Mouse (Mus musculus) left cerebral cortex, postnatal 36 days (tissue): ENCODE measurements around the gene Fasl. TPM values are rescaled to one million over a fixed set of nuclear protein-coding genes. Genes with fewer than 3 reads are reported as not detected.

ENCODE experiments used
- DNase-seq, 2 experiments: peaks; one replicate each; pipeline ENCODE4 v3.0.0; 2021 to 2022; ENCODE audit warnings: low spot score in 2 of 2, mixed read lengths in 1 of 2
- intact Hi-C: fragments of 180-260 bp; cut with DNase I; formaldehyde crosslinking; loops from one replicate; pipeline ENCODE4 v1.15.1; 2025
- total RNA-seq, 2 experiments: library from RNA; stranded (reverse); gene quantifications; 2 replicates each; pipeline ENCODE4 v1.2.3; 2021

Gene Fasl
- total RNA-seq, 2 experiments from 2014 or later = not detected

DNA sequence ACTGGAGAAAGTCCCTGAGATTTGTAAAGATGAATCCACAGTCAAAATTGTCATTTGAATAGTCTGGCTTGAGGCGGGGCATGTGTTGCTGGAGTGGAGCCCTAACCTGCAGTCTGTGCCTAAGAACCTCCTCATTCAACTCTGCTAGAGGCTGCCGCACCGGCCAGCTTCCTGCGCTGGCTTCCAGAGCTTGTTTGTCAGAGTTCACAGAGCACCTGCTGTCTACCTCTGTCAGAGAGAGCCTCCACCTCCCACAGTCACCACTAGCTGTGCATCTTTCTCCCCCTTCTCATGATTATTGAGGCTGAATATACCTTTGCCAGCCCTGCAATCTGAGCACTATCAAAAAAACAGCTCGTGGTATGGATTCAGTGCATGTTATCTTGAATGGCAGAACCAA, 22.4 kb downstream of the Fasl start:
- intact Hi-C loops = no loop called here

DNA sequence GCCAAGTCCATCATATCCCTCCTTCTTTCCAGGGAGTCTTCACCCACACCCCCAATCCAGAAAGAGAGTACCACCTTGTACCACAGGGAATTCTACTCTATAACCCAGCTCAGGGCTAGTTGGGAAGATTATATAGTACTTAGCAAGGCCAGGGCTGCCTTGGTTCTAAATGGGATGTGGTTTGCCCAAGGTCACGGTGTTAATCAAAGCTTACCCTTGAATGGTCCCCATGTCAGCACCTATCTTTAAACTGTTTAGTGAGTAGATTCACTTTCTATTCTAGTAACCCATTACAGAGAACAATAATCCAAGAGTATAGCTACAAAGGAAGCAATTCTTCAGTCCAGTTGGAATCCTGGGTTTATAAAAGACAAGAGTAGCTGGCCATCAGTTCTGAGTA, 23.3 kb downstream of the Fasl start:
- no peak for DNase-seq
- intact Hi-C loops = no loop called here

More for the DNA sequence above, 22.4 kb downstream of the Fasl start:
- DNase-seq = no peak

DNA sequence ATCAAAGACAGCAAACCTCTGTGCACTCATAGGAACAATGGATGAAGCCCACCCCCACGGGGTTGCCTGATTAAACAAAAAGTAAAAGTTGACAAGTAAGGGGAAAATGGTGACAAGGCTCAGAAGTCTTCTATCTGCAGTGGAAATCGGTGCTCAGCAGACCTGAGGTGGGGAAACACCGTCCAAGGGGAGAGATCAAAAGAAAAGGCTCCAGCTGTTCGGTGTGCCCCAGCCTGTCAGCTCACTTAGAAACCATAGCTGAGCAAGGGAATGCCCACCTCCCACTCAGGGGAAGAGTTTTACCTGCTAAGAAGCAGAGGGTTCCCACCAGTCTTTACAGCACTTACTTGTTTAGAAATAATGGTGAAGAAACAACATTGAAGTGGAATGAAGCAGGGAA, 26.7 kb downstream of the Fasl start:
- intact Hi-C loops = no loop called here
- no peak for DNase-seq

DNA sequence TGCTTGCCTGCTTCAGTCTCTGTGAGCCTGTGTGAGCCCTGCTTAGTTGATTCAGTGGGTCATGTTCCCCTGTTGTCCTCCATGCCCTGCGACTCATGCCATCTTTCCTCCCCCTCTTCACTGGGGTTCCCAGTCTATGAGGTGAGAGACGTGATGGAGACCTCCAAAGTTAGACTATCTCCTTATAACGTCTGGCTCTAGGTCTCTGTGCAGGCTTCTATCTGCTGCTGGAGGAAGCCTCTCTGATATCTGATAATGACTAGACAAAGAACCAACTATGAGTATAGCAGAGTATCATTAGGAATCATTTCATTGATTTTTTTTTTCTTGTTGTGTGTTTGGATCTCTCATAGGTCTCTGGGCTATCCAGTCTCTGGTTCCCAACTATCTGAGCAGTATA, 31.7 kb downstream of the Fasl start:
- no peak for DNase-seq
- intact Hi-C loops = no loop called here

DNA sequence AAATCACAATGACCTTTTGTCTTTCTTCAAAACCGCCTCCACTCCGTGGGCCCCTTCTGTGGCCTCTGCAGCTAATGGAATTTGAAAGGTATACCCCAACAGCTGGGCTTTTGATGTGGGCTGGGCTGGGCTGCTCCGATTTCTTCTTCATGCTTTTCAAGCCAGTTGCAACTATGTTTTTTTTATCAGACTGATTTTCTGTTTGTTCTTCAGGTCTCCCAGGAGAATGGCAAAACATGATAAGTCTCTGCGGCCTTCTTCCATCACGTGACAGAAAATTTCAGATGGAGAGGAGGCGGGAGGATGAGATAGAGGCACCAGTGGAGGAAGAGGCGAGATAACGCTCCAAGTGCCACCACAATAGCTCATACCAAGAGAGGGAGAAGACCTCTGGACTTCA, 37.0 kb downstream of the Fasl start:
- DNase-seq = no peak
- intact Hi-C loops = no loop called here

DNA sequence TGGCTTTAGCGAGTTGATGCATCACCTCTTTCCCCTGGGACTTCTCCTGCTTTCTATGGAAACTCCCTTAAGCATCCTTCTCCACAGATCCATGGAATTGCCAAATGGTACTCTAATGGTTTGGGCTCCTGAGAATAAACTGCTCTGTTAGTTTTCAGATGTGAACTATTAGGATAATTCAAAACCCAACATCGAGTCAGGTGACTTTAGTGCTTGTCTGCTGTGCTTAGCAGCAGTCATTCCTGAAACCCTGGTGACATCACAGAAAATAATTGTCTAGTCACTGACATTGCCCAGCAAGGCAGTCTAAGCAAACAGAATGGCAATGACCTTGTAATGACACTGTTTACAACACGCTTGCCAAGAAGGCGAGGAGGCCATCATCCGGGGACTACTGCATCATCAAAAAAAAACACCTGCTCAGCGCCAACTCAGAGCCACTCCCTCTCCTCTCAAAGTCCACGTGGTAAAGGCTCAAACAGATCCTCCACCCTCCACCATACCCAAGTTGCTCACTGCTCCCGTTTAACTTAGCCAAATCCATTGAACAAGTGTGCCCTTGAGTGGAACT, 37.7 kb downstream of the Fasl start:
- intact Hi-C loops = no loop called here
- DNase-seq = no peak

DNA sequence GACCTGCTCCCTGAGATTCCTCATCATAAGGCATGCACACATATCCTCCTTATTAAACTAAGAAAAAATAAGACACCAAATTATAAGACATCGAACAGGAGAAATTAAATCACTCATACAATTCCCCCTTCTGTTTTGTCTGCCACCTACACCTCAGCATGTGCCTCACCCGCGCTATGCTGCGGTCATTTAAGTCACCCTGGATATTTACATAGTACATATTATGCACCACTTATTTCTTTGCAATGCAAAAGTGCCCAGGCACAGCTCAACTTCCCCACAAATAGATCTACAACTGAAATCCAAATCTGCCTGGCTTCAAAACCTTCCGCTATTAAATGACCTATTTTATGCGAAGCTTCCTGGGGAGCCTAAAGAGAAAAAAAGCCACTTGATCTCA, 39.6 kb downstream of the Fasl start:
- no peak for DNase-seq

DNA sequence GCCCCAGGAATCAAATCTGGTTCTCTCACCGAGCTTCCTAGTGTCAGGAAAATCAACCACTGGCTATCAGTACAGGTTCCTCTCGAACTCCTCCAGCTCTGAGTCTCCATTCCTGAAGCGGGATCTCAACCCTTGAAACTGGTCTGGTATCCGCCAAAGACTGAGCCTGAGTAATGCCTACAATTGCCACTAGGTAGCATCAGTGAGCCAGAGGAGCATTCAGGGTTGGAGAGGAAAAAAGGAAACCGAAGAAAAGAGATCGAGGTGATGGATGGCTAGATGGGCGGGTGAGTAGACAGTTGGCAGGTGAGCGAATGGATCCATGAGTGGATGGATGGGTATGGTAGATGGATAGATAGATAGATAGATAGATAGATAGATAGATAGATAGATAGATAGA, 40.2 kb downstream of the Fasl start:
- peak; percentile 31 for DNase-seq
- intact Hi-C loops = loop anchor here (5.0 kb wide), 1 partner anchor 219 kb away; the partner anchor contains the start of gene Pigc

More for the DNA sequence above, 39.6 kb downstream of the Fasl start:
- intact Hi-C loops = loop anchor here (5.0 kb wide), 1 partner anchor 219 kb away; the partner anchor contains the start of gene Pigc

DNA sequence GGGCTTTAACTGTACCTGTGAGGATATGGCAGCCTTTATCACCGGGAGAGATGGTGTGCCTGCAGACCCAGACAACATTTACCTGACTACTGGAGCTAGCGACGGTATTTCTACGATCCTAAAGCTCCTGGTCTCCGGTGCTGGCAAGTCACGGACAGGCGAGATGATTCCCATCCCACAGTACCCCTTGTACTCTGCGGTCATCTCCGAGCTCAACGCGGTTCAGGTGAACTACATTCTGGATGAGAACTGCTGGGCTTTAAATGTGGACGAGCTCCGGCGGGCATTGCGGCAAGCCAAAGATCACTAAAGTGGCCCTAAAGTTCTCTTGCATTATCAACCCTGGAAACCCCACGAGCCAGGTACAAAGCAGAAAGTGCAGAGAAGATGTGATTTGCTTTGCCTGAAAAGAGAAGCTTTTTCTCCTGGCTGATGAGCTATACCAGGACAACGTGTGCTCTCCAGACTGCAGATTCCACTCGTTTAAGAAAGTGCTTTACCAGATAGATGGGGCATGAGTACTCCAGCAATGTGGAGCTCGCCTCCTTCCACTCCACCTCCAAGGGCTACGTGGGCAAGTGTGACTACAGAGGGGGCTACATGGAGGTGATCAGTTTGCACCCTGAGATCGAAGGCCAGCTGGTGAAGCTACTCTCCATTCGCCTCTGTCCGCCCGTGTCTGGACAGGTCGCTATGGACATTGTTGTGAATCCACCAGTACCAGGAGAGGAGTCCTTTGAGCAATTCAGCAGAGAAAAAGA, 41.6 kb downstream of the Fasl start:
- intact Hi-C loops = loop anchor here (5.0 kb wide), 1 partner anchor 221 kb away; the partner anchor contains the start of gene Pigc
- no peak for DNase-seq

DNA sequence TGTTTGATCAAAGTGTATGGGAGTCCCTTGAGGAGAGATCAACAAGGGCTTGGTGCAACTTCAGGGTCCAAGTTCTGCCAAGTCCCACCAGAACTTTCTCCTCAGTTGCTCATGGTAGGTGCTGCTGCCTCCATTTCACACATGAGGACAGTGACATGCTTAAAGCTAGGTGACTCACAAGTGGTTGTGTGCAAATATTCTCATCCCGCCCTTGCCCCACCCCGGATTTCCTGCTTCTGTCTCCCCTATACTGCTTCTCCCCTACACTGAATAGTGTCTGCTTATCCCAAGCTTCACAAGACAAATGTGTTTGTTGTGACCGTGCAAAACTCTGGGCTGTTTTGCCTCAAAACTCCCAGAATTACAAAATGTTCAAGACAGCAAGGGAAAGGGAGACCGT, 43.4 kb downstream of the Fasl start:
- no peak for DNase-seq
- intact Hi-C loops = loop anchor here (5.0 kb wide), 1 partner anchor 222 kb away; the partner anchor contains the start of gene Pigc

DNA sequence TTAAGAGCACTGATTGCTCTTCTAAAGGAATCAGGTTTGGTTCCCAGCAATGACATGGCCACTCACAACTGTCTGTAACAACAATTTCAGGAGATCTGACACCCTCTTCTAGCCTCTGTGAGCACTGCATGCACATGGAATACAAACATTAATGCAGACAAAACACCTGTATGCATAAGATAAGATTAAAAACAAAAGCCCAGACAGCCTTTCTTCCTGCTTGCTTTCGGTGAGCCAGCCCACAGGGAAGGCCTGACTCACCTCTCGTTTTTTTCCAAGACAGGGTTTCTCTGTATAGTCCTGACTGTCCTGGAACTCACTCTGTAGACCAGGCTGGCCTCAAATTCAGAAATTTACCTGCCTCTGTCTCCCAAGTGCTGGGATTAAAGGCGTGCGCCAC, 44.1 kb downstream of the Fasl start:
- intact Hi-C loops = no loop called here
- DNase-seq = no peak

DNA sequence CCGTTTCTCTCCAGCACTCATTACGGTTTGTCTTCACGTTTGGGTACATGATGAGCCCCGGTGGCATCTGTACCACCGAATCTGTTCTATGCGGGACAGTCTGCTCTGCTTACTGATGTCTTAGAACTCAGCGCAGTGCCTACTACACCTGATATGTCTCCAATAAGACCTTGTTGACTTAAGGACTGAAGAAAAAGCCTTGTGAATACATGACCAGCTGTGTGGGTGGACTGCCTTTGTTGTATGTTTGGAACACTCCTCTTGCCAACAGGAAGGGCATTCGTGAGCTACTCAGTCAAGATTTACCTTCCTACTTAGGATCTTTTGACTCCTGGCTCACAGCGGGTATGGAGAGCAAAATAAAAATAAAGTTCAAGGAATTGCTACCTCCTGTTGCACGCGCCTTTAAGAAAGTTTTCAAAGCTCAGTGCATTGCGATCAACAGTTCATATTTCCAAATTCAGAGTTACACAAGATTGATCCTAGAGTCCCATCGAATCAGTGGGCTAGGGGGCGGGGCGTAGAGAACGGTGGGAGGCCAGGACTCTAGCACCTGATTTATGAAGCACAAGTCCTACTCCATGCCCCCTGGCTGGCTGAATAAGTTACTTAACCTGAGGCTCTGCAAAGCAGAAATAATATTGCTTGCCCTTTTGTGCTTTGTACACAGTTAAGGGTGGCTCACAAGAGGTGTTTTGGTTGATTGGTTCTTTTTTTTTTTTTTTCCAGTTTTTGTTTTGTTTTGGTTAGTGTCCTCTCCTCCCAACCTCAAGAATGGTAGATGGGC, 45.6 kb downstream of the Fasl start:
- DNase-seq = no peak
- intact Hi-C loops = no loop called here

DNA sequence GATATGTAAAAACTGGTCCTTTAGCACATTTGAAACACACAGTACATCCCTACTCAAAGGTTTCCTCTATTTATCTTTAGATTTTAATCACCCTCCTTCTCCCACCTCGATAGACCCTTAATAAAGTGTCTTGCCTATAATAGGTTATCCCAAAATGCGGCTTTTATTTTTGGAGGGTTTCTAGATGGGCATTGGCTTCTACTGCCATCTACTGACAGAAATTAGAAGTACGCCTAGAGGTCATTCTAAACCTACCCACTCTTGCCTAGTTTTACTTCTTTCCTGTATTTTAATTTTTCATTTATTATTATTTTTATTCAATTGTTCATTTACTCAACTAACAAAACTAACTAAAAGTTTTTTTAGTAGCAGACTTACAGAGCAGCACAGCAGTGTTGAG, 51.4 kb downstream of the Fasl start:
- no peak for DNase-seq
- intact Hi-C loops = loop anchor here (5.0 to 10.0 kb wide), 2 partner anchors 335 to 522 kb away; no protein-coding TSS in a partner anchor

DNA sequence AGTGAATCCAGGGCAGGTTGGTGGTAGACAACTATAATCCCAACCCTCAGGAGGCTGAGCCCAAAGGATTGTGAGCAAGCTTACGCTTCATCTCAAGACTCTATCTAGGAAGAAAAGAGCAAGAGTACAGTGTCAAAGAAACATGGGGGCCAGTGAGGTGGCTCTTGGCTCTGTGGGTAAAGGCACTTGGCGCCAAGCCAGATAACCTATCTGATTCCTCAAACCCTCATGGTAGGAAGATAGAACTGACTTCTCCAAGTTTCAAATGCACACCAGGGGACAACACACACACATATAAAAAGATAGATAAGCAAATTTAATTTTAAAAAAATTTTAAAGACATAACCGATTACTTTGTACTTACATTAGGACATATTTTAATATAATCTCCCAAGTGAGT, 52.0 kb downstream of the Fasl start:
- intact Hi-C loops = loop anchor here (5.0 to 10.0 kb wide), 2 partner anchors 334 to 521 kb away; no protein-coding TSS in a partner anchor
- DNase-seq = no peak

DNA sequence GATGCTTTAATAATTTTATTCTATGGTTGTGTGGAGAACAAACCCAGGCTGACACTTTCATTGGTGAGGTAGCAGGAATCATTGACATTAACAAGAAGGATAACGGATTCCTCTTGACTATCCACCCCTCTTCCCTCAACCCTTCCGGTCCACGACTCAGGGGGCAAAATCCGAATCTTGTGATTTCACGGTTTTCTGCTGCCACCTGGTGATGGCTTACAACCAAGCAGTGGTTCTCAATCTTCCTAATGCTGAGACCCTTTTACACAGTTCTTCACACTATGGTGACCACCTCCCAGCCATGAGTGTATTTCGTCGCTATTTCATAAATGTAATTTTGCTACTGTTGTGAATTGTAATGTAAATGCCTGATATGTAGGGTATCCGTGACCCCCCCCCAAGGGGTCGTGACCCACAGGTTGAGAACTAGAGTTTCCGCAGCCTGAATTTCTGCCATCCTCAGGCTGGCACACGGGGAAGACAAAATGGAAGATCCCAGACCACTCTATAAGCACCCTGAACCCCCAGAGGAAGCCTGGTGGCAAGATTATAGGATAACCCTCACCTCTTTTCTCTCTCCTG, 52.7 kb downstream of the Fasl start:
- DNase-seq = no peak
- intact Hi-C loops = loop anchor here (5.0 to 10.0 kb wide), 2 partner anchors 333 to 521 kb away; no protein-coding TSS in a partner anchor

DNA sequence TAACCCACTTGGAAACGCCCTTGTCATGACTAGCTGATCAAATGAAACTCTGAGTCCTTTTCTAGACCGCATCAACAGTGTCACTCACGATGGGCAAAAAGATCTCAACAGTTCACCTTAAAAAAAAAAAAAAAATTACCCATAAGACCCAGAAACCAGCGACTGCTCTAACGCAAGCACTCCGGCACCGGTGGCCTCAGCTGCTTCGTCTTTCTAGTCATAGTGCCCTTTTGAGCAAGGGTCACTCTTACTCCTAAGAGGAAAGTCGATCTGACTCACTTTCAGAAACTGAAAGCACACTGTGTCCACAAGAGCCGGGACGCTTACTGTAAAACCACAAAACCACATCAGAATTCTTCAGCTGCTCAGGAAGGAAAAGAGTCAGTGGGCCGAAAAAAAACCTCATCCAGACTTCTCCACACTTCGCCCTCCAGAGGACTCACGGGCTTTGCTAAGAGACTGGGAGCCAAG, 53.5 kb downstream of the Fasl start:
- no peak for DNase-seq
- intact Hi-C loops = loop anchor here (5.0 to 10.0 kb wide), 2 partner anchors 332 to 520 kb away; no protein-coding TSS in a partner anchor

DNA sequence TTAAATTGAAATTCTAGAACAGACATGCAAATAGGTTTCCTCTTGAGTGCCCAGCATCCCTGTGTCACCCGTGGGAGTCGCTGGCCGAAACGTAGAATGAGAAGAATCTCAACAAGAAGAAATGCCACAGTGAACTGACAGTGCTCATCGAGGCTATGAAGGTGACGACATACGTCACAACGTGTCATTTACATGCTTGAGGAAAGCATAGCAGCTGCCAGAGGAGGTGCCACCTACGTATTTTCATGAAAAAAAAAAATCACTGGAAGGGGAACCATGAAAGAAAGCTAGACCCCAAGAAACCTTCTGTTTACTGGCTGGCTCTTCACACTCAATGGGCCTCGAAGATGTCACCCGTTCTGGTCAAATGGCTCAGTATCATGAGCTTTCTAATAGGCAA, 54.0 kb downstream of the Fasl start:
- DNase-seq = no peak
- intact Hi-C loops = loop anchor here (10.0 kb wide), 1 partner anchor 520 kb away; no protein-coding TSS in a partner anchor
